Mouse (Mus musculus) thymus, adult 2 months (tissue): ENCODE results near the gene Dnah7a. TPM values are rescaled to one million over a fixed set of nuclear protein-coding genes. Genes with fewer than 3 reads are reported as not detected.
"Not testable (repeated sequence)": the region's sequence is repeated elsewhere in the genome, so short reads cannot be mapped to it uniquely, and the experiment has no call there.

Source experiments
- DNase-seq: peaks from one replicate; pipeline ENCODE4 v3.0.0; 2021
- H3K27ac ChIP-seq: fragments of 200-500 bp; 2 replicates; pipeline ENCODE4 v1.5.1; 2012; ENCODE audit warnings: low read length, control low read depth; ENCODE audit not compliant: control insufficient read depth, insufficient read depth
- H3K27me3 ChIP-seq: fragments of 200-500 bp; 2 replicates; pipeline ENCODE4 v1.6.1; 2012; ENCODE audit warnings: mild to moderate bottlenecking, low read length, moderate library complexity, mixed read lengths; ENCODE audit not compliant: control insufficient read depth, insufficient read depth
- H3K36me3 ChIP-seq: fragments of 200-500 bp; 2 replicates; pipeline ENCODE4 v1.6.1; 2012; ENCODE audit warnings: mild to moderate bottlenecking, low read length, moderate library complexity; ENCODE audit not compliant: control insufficient read depth, insufficient read depth
- H3K4me1 ChIP-seq: fragments of 200-500 bp; replicated peaks from 2 replicates; pipeline ENCODE4 v1.6.1; 2012; ENCODE audit warnings: low read length; ENCODE audit not compliant: control insufficient read depth, insufficient read depth
- H3K4me3 ChIP-seq: fragments of 200-500 bp; 2 replicates; pipeline ENCODE4 v1.5.1; 2012; ENCODE audit warnings: mild to moderate bottlenecking, low read length, control low read depth, moderate library complexity; ENCODE audit not compliant: control insufficient read depth, insufficient read depth
- CTCF ChIP-seq: fragments of 200-500 bp; IDR thresholded peaks from 2 replicates; pipeline ENCODE4 v1.5.1; 2012; ENCODE audit warnings: mild to moderate bottlenecking, control low read depth, low read length, moderate library complexity, borderline replicate concordance; ENCODE audit not compliant: control insufficient read depth, poor library complexity, insufficient read depth; ENCODE audit errors: extremely low read depth
- POLR2A ChIP-seq: fragments of 200-500 bp; IDR thresholded peaks from 2 replicates; pipeline ENCODE4 v1.6.1; 2012; ENCODE audit warnings: mild to moderate bottlenecking, low read length, control low read depth, moderate library complexity; ENCODE audit not compliant: control insufficient read depth, poor library complexity, insufficient read depth; ENCODE audit errors: extremely low read depth
- WGBS: fragments of 180-500 bp; shearing (Covaris S2); methylation state at CpG from one replicate; pipeline ENCODE4 v1.1.7; 2018; 5-methylcytosine and 5-hydroxymethylcytosine counted together
- polyA plus RNA-seq: library from polyadenylated mRNA; depleted of rRNA; stranded (reverse); fragments of >200 nt; gene quantifications from 2 replicates; pipeline ENCODE4 v1.2.3, GENCODE M21; 2012

The Dnah7a gene
- polyA plus RNA-seq, 1 experiment: under 0.01 TPM

DNA sequence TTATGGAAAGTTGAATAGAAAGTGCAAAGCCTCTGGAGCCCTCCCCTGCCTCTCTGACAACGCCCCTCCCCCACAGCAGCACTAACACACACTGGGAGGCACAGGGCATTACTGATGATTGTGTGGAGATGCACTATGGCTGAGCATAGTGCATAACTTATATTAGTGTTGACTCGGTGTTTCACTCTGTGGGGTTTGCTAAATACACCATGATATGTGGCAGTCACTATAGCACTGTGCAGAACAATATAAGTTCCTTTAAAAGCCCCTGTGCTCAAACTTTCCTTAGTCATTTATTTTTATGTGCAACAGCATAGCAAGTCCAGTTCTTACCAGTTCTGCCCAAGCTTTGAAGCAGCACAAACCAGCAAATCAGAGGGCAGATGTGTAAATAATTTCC, 168.2 kb downstream of the Dnah7a start:
- not testable (repeated sequence) for H3K4me3 ChIP-seq, H3K27ac ChIP-seq, H3K27me3 ChIP-seq, H3K36me3 ChIP-seq, DNase-seq, H3K4me1 ChIP-seq
- WGBS: 81% methylated on average over 2 of the region's 2 CpGs

- H3K27me3 ChIP-seq, H3K4me1 ChIP-seq, DNase-seq, H3K4me3 ChIP-seq, H3K27ac ChIP-seq, H3K36me3 ChIP-seq: not testable (repeated sequence)
- 90% methylated on average over 1 of the region's 1 CpGs for WGBS
Measured at GRCm38 (mm10) chr1:53534826-53535225, 171.8 kb downstream of the Dnah7a start.

- WGBS: 67% methylated on average over 2 of the region's 2 CpGs
- not testable (repeated sequence) for H3K36me3 ChIP-seq, H3K27ac ChIP-seq, DNase-seq, H3K4me3 ChIP-seq, H3K27me3 ChIP-seq, H3K4me1 ChIP-seq
Measured at GRCm38 (mm10) chr1:53526021-53526420, 180.6 kb downstream of the Dnah7a start.

- Histone ChIP-seq H3K4me3 (no peak overlapping the region), H3K27ac (no peak overlapping the region), H3K4me1 (no peaks in the 10 kb centered on the region), H3K27me3 (no peaks in the 10 kb centered on the region), H3K36me3 (no peaks in the 10 kb centered on the region)
- TF ChIP-seq CTCF (no peak), POLR2A (no peak)
- 91% methylated on average over 4 of the region's 4 CpGs for WGBS
- no peak for DNase-seq
Measured at GRCm38 (mm10) chr1:53473699-53474098, 232.9 kb downstream of the Dnah7a start.

GRCm38 (mm10) chr1:53472084-53472483, 234.5 kb downstream of the Dnah7a start:
- H3K27ac ChIP-seq, H3K27me3 ChIP-seq, DNase-seq, H3K36me3 ChIP-seq, H3K4me1 ChIP-seq, H3K4me3 ChIP-seq: not testable (repeated sequence)
- WGBS: 71% methylated on average over 1 of the region's 1 CpGs

DNA sequence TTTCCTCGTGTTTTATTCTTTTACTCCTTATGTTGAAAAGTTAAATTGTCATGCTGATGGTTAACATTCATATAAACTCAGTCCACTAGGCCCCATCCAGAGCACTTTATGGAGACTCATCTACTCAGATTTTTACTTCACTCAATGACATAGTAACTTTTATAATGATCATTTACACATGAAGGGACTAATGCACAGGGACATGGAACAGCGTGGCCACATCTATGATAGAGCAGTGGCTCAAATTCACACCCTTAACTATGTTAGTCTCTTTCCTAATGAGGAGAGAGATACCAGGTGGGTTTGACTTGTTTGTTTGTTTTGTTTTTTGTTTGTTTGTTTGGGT, 239.3 kb downstream of the Dnah7a start:
- Histone ChIP-seq H3K4me3 (no peak overlapping the region), H3K27me3 (no peaks in the 10 kb centered on the region), H3K36me3 (no peaks in the 10 kb centered on the region), H3K27ac (no peak overlapping the region), H3K4me1 (no peaks in the 10 kb centered on the region)
- no peak for DNase-seq
- TF ChIP-seq CTCF (no peak), POLR2A (no peak)
- 86% methylated on average over 2 of the region's 2 CpGs for WGBS

- H3K4me1 ChIP-seq, DNase-seq, H3K27ac ChIP-seq, H3K27me3 ChIP-seq, H3K36me3 ChIP-seq, H3K4me3 ChIP-seq: not testable (repeated sequence)
- WGBS: 92% methylated on average over 4 of the region's 4 CpGs
Measured at GRCm38 (mm10) chr1:53466524-53467324, 239.9 kb downstream of the Dnah7a start.

DNA sequence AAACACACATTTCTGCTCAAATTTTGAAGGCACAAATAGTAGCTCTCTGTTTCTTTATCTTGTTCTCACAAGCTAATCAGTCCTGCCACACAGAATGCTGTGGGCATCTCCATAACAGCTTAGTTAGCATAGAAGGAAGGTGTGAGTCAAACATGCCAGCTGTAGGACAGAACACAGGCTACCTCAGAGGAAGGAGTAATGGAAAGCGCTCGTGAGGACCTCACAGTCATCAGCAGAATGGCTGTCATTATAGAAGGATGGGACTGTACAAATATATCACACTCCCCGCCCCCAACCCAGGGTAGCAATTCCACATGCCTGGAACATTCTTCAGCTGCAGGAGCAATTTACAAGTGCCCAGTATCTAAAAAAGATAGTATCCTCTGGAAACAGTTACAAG, 267.4 kb downstream of the Dnah7a start:
- not testable (repeated sequence) for DNase-seq, H3K27ac ChIP-seq, H3K4me1 ChIP-seq, H3K27me3 ChIP-seq, H3K36me3 ChIP-seq, H3K4me3 ChIP-seq
- 88% methylated on average over 3 of the region's 3 CpGs for WGBS

- WGBS: 94% methylated on average over 2 of the region's 2 CpGs
- not testable (repeated sequence) for H3K27ac ChIP-seq, DNase-seq, H3K27me3 ChIP-seq, H3K36me3 ChIP-seq, H3K4me1 ChIP-seq, H3K4me3 ChIP-seq
Measured at GRCm38 (mm10) chr1:53432433-53432832, 274.2 kb downstream of the Dnah7a start.
